Mouse (Mus musculus) left cerebral cortex, postnatal 10 days (tissue): ENCODE measurements around the gene Col8a1. TPM values are rescaled to one million over a fixed set of nuclear protein-coding genes. Genes with fewer than 3 reads are reported as not detected.
A peak's percentile ranks its signal among the peaks of the same experiment; 100 is the strongest.

ENCODE experiments used
- DNase-seq, 2 experiments: peaks; one replicate each; pipeline ENCODE4 v3.0.0; 2021 to 2022; ENCODE audit warnings: low spot score in 2 of 2, mixed read lengths in 1 of 2; ENCODE audit errors: extremely low spot score in 1 of 2
- intact Hi-C: fragments of 180-260 bp; cut with DNase I; formaldehyde crosslinking; loops from one replicate; pipeline ENCODE4 v1.15.1; 2025
- total RNA-seq, 2 experiments: library from RNA; stranded (reverse); gene quantifications; 2 replicates each; pipeline ENCODE4 v1.2.3; 2021

The Col8a1 gene
- total RNA-seq: 1 to 10 TPM; 4.9 to 5.2 TPM

DNA sequence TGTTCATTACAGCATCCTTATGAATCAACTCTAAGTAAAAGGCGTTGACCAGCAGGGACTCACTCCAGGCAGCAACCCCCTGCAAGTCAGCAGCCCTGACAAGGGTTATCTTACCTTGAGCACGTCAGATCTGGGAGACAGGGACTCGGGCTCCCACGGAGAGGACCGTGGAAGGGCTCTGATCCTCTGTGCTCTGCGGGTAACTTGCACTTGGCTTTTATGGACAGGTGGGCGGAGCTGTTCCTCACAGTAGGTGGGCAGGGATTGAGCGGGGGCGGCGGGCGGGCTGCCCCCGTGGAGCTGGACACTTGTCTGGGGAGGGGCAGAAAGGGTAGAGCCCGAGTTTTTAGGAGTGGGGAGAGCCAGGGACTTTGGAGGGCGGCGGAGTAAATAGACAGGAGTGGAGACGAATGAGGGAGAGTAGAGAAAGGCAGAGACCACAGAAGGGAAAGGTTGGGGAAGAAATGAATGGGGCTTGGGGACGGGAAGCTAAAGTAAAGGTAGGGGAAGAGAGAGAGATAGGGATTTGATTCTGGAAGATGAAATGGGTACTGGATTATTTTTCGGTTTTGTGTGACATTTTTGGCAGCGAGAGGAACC is at the start of gene Col8a1:
Col8a1 (minus strand) TSS at position 212 of the 600 bp plus-strand sequence.
- intact Hi-C loops: no loop called here
- DNase-seq: peak in 1 of 2 experiments; percentile 26

DNA sequence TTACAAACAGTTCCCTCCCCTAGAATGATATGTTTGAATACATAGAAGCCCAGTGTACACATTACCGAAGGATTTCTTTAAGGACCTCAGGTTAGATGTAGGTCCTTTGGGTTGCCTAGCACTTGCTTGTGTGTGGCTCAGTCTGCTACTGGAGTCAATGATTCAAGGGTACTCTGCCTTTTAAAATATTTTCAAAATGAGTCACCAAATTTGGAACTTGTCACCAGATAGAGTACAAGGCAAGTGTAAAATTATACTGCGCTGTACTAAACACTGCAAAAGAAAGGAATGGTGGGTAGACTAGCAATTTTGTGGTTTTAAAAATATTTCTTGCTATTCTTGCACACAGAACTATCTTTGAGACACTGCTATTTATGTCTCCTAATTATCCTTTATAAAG is 47.3 kb upstream of the Col8a1 start:
- intact Hi-C loops: no loop called here

DNA sequence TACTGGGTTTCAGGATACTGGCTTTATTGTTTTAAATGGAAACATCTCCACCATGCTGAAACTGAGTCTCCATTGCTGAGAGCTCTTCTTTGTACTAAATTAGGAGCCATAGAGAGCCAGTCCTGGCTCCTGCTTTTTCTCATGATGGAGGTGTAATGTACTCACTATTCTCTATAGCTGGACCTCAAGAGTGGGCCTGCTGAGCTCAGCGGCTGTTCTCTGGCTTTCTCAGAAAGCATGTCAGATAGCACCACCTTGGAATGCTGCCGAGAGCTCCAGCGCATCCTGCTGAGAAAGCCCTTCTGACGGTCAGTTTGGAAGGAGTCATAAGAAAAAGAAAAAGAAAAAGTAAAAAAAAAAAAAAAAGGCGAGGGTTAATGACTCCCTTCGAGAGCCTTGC is 41.8 kb upstream of the Col8a1 start:
- intact Hi-C loops: no loop called here
- DNase-seq: peak in 1 of 2 experiments; percentile 30

More for the DNA sequence above, 47.3 kb upstream of the Col8a1 start:
- no peak for DNase-seq

DNA sequence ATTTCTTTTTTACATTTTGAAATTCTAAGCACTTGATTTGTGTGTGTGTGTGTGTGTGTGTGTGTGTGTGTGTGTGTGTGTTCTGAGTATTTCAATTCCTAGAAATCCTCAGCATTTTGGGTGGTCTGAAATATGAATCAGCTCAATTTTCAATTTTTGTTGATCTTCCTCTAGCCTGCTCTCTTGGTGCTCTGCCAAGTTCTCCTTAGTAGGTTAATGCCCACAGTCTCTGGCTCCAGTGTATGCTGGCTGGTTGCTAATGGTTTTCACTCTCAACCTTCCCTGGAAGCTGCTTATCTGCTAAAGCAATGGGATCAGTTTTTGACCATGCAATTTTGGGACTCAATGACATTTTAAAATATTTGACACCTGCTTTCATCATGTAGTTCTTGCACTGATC is 24.5 kb upstream of the Col8a1 start:
- intact Hi-C loops: no loop called here
- no peak for DNase-seq

DNA sequence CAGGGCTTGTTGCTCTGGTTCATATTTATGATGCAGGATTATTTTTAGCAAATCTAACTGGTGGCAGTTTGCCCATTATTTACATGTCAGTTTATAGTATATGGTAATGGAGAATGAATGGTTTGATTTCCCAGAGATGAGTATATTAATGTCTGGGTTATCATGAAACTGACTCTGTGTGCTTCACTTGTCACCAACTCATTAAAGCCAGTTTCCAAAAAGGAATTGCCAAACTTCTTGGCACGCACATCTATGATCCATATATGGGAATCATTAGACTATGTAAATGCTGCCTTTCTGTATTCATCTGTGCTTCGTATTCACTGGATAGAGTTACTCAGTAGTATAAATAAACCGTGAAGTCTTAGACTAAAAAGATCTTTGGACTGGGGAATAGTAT is 11.1 kb upstream of the Col8a1 start:
- DNase-seq: no peak
- intact Hi-C loops: no loop called here

DNA sequence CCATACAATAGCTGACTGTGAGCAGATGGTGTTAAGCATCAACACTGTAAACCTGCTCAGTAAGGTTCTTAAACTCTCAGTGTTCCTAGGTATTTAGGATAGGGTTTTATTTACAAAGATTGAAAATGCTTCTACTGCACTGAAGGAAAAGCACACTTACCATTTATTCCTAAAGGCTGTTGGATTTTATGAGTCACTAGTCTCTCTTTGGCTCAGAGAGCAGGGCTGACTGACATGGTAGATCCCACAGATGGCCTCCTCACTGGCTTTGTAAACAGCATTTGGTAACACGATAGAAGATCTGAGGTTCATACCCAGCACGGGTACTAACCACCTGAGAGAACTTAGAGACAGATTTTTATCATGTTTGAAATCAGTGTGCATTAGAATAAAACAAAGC is 5.3 kb upstream of the Col8a1 start:
- intact Hi-C loops: no loop called here
- DNase-seq: no peak

DNA sequence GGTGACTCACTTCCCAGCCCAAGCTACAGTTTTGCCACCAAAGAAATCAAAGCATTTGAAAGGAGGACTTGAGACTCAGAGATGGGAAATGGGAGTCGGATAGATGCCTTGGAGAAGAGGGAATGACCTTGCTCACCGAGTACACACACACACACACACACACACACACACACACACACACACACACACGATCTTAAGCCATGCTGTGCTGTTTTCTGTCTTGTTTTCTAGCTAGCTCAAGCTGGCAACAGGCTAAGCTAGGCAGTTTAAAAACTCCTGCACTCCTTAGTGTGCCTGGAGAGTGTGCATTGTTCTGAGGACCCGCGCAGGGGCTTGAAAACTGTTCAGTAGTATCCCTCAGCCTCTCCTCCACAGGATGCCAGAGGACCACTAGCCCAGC is 1.2 kb upstream of the Col8a1 start:
- no peak for DNase-seq
- intact Hi-C loops: no loop called here

DNA sequence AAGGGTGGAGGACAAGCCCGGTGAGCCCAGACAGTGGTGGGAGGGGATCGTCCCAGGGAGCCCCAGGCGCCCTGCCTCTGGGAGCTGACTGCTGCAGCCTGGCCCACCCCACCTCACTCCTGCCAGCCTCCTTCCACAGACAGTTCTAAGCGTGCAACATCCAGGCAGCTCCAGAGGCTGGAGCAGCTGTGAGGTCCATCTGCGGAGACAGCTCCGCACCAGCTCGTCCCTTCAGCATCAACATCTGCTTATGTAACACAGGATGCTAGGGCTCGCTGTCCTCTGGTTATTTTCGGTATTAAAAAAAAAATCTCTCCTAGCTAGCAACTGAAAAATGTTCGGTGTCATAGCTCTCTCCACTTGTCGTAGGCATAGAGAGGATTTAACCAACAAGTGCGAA is 704 bp upstream of the Col8a1 start:
- DNase-seq: peak in 1 of 2 experiments; percentile 46
- intact Hi-C loops: no loop called here

DNA sequence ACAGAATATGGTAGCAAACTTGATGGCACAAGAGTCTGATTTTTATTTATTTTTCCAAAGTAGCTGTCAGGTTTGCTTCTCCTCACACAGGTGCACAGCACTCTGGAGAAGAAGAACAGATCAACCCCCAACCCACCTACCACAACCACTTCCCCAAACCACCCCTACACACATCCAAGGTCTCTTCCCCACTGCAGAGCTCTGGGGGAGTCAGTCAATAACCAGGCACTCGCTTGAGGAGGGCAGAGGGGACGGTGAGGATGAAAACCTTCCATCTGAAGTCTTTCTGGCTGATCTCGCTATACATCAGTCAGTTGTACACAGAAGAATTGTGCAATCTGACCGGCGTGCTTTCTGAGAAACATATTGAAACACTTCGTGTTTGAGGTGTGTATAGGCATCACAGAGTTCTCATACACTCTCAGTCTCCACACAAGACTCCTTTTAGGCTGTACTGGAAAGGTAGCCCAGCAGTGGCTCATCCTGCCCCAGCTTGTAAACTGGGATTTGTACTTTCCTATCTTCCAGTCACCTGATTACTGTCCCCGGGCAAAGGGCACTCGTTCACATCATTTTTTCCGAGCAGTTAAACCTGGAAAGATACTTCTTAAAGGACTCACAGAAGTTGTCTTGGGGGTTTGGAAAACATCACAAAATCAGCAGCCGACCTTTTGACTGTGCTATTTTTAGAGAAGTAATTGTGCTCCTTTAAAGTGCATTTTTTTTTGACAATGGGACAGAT is 827 bp downstream of the Col8a1 start:
- intact Hi-C loops: no loop called here
- no peak for DNase-seq

DNA sequence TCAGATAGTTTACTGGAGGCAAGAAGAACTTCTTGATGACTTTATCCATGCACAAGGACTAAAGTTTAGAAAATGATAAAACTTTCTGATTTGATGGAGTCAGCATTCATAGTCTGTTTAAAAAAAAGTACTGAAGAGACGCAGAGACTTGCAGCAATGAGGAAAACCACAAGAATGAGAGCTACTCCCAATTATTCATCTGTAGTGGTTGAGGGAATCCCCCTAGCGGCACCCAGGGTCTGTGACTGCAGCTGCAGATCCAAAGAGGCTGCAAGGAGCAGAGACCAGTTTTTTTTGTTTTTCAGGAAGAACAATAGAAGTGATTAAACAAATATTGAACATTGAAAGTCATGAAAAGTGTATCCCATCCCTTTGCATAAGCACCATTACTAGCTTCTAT is 4.0 kb downstream of the Col8a1 start:
- DNase-seq: no peak
- intact Hi-C loops: no loop called here

DNA sequence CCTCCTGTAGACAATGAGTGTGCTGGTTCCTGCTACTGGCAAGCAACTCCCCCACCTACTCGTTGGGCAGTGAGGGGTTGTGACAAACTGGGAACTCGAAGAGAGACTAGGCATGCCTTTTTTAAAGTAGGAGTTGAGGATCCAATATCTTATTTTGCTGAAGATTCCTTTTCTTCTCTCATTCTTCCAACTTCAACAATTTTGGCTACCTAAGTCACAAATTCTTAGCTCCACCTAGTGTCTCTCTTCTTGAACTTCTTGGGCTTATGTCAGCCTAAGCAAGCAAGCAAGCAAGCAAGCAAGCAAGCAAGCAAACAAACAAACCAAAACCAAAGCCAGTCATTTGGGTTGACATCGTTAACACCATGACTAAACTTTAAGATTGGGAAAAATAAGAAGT is 6.4 kb downstream of the Col8a1 start:
- no peak for DNase-seq
- intact Hi-C loops: no loop called here

DNA sequence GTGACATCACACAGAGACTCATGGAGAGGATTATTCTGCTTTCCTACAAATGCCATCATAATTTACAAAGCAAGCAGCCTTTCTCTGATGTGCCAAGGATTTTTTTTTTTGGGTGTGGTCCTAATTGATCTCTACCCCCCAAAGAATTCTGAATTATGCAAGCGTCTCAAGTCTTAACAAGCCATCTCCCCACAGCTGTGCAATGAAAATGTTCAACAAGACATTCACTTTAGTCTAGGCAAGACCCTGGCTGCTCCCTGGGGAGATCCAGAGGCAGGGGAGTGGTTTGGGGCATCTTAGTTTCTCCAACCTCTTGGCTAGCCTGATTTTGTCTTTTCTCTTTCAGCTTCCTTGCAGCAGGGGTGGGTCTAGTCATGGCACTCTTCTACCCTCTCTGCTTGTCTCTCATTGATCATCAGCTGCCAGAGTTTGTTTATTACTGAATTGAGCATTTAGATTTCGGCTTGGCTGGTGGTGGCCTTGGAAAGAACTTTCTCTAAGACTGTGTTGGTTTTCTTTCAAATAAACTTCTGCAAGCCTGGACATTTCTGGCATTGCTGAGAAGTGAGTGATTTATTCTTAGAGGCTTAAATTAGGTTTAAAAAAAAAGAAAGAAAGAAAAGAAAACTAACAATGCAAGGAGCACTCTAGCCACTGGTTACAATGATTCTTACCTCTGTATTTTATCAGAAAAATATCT is 7.0 kb downstream of the Col8a1 start:
- no peak for DNase-seq
- intact Hi-C loops: no loop called here

DNA sequence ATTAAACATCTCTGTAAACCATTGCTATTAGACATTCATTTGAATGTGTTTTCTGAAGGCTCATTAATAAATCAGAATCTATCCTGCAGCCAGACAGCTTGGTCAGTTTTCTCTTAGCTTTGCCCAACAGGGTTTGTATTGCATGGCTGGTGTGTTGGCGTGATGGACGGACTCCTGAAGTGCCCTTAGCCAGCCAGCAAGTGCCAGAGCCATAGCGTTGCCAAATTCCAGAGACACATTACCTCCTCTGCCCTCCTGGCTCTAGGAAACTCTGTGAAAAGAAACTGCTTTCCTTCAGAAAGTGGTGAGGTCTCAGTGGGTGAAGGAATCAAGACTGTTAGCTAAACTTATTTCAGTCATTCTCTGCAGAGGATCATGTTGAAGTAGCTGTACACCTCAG is 14.4 kb downstream of the Col8a1 start:
- DNase-seq: no peak
- intact Hi-C loops: no loop called here

DNA sequence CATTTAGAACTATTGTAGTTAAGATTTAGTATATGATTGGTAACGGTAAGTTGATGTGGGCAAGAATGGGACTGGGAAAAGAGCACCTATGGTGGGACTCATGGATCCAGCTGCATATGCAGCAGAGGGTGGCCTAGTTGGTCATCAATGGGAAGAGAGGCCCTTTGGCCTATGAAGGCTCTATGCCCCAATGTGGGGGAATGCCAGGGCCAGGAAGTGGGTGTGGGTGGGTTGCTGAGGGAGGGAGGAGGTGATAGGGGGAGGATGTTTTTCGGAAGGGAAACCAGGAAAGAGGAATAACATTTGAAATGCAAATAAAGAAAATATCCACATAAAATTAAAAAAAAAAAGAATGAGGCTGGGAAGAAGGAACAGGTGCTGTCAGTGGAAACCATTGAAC is 19.6 kb downstream of the Col8a1 start:
- DNase-seq: no peak
- intact Hi-C loops: no loop called here

DNA sequence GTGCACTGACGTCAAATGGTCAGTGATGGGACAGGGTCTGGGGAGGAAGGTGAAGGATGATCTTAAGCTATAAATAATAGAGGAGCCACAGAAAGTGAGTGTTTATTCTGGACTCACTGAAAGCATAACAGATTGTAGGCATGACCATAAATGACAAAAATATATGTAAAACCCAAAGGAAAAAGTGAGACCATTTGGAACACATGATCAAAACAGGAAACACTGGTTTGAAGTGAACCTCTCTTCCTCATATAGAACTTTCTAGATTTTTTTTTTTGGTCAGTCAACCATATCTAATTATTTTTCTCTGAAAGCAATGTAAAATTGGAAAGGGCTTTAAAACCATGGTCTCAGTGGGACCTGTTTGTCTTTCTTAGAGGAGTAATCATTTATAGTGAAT is 21.0 kb downstream of the Col8a1 start:
- no peak for DNase-seq
- intact Hi-C loops: no loop called here

DNA sequence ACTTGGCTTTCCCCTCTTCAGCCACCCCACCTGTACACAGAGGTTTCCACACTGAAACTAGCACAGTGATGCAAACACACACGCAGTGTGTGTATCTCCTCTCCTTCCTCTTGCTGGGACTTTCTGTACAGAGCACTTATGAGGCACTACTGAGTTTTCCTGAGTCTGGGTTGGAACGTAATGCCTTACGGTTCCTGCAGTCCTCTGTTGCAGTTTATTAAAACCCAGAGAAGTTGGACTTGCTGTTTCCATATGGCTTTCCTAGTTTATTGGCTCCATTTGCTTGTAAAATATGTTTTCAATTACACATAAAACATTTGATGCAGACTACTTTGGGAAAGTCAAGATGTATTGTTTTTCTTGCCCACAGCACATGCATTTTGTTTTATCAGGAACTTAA is 21.4 kb downstream of the Col8a1 start:
- intact Hi-C loops: no loop called here
- no peak for DNase-seq

DNA sequence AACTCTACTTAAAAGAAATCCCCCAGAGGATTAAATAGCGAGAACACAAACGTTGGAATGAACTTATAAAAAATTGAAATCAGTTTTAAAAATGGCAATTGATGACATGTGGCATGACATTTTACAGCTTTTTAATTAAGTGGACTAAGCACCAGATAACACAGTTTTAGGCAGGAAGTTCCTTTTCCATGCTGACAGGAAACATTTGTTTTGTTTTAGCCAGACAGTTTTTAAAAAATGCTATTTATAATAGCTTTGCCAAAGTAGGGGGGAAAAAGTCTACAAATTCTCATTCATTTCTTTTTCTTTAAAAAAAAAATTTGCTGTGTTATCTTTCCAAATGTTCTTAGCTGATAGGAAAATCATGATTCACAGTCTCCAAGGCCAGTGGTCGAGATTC is 29.6 kb downstream of the Col8a1 start:
- intact Hi-C loops: no loop called here
- no peak for DNase-seq

DNA sequence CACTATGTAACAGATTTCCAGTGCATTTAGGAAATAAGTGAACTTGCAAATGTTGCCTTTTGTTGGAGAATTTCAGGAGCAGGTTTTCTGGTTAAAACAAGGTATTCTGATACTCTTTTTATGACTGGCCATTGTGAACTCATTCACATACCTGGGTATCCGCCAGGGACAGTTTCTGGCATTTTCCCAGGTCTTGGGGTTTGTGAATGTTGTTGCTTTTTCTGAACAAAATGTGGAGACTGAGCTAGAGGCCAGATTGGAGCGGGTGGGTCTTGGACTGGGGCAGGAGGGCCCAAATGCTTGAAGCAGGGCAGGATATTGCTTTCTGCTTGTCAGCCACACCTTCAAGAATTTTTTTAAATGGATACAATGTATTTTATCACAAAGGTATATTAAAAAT is 35.6 kb downstream of the Col8a1 start:
- no peak for DNase-seq

DNA sequence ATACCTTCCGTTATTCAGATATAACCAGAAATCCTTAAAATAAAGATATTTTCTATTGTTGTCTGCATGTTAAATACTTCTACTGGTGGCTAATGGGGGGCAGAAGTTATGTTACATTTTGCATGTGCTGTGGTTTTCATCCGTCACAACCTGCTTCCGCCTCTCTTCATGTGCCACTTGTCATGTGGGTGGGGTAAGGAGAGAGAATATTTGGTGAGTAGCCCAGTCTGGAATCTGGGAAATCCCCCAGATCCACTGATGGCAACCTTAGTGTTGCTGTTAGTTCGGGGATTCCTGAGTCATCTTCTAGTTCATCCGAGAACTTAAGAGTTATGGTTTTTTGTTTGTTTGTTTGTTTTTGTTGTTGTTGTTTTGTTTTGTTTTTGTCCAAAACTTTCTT is 55.8 kb downstream of the Col8a1 start:
- no peak for DNase-seq
- intact Hi-C loops: no loop called here

More for the DNA sequence above, 35.6 kb downstream of the Col8a1 start:
- intact Hi-C loops: no loop called here

DNA sequence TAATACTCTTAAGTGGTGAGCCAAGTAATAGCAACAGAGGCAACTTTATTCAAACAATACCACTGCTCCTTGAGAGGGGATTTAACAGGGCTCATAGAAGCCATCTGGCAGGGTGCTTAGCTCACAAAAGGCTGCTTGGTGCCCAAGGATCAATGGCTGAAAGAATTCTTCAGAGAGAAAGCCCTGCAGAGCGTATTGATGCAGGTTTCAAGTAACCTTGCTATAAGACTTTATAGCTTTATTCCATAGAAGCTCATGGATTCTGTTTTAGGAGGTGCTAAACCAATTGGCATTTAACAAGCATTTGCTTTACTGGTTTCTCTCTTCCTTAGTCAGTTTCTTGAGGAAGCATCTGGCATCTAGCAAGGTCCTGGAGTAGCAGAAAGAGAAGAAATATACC is 59.8 kb downstream of the Col8a1 start:
- no peak for DNase-seq
- intact Hi-C loops: no loop called here
